Mouse (Mus musculus): ENCODE data around the gene Gng11.

DNA sequence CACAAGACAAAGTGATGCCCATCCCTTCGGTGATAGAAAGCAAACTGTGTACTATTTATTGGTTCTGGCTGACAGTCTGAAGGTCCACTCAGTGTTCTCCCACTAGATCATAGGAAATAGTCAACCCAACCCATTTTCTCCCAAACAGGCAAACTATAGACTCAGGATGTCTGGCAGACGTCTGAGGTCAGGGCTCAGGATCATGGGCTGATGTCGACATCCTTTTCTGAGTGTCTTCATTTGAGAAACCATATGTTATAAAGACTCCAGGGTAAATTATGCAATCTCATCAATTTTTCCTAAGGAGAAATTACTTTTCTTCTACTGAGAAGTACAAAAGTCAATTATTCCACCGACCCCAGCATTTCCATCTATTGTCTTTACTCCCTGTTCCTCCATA, 5.6 kb upstream of the Gng11 start:
- TF ChIP-seq CTCF (IDR thresholded peaks at IDR 0.05; ENCODE audit: borderline replicate concordance, insufficient read depth, low read length) = no peak
- TF ChIP-seq POLR2A (IDR thresholded peaks at IDR 0.05; ENCODE audit: low read depth, low read length) = no peak

Data from embryonic fibroblast, embryonic 13.5 days (primary cell).